Mouse (Mus musculus) NIH3T3 (cell line): ENCODE data around the gene Ogfr.
A peak's percentile ranks its signal among the peaks of the same experiment; 100 is the strongest.

ENCODE experiments used
- DNase-seq: peaks from one replicate; pipeline ENCODE4 v3.0.0-alpha.2; 2012; ENCODE audit warnings: low read depth

The Ogfr gene

DNA sequence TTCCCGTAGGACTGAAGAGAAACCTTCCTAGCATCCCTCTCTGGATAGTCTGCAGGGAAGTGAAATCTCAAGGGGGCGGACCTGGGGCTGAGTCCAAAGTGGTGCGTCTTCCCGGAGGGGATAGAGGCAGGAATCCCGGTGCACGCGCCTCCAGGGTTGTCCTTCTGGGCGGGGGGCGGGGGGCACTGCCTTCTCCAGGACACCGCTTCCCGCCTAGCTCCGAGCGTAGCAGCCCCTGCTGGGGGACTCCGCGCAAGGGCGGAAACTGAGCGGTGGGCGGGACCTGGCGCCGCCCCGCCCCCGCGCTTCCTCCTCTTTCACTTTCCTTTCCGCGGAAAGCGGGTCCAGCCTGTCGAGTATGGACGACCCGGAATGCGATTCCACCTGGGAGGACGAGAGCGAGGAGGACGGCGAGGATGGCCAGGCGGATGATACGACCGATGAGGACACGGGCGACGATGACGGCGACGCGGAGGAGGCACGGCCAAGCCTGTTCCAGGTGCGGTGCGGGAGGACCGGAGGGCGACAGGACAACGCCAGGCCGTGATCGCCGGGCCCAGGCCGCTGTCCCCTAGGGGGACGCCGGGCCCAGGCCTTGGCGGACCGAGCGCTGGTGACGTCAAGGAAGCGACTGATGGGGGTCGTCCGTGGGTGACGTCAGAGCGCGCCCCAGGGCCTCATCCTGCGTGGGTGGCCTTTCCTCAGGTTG, at the start of gene Ogfr:
Ogfr (plus strand) TSS at position 123 of the 709 bp plus-strand sequence.
- peak; percentile 91 for DNase-seq

DNA sequence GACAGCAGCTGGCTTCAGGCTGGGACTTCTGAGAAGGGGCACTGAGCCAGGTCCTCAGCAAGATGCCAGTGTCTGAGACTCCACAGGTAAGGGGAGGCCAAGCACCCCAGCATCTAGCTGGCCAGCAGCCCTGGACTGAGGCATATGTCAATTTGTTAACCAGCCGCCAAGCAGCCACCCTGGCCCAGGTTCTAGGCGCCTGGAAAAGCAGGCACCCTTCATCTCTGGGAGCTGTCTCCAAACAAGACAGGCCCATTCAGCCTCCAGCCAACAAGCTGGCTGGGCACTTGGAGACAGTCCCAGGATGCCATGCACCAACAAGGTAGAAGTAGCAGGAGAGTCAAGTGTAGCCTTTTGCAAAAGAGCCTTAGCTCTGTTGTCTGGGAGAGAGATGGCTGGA, 45.4 kb upstream of the Ogfr start:
- DNase-seq: no peak

DNA sequence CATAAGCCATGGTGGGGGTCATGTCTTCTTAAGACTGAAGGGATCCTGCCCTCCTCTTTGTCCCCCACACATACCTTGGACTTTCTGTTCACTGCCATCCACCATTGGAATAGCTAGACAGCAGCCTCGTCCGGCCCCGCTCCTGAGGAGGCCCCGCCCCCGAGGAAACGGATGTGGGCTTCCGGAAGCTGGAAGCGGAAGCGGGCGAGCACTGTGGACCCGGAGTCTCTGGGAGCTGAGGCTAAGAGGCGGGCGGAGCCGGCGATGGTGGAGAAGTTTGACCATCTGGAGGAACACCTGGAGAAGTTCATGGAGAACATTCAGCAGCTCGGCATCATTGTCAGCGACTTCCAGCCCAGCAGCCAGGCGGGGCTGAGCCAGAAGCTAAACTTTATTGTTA, 44.0 kb upstream of the Ogfr start:
- DNase-seq: no peak

DNA sequence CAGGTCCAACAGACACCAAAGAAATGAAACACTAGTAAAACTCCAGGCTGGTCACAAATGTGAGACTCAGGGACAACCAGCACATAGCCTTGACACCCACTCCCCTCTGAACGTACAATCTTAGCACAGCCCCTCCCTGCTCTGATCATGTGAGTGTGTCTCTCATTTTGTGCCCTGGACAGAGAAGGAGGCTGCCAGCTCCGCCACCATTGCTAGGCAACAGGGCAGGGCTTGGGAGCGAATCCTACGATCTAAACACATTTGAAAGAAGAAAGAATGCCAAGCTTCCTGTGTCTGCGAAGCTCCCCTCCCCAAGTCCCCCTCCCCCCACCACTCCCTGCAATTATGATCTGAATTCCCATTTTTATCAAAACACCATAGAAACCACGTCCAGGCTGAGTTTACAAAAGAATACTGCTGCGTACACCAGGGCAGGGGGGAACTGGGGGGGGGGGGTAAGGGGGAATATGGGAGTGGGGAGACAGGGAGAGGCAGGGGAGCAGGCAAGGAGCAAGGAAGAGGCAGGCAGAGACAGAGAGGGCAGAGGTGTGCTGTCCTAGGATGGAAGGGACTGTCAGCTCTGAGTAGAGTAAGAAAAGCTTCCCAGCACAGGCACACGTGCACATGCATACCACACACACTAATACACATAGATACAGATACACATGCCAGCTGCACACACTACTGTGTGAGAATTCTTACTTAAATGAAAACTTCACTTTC, 41.5 kb upstream of the Ogfr start:
- DNase-seq: no peak

DNA sequence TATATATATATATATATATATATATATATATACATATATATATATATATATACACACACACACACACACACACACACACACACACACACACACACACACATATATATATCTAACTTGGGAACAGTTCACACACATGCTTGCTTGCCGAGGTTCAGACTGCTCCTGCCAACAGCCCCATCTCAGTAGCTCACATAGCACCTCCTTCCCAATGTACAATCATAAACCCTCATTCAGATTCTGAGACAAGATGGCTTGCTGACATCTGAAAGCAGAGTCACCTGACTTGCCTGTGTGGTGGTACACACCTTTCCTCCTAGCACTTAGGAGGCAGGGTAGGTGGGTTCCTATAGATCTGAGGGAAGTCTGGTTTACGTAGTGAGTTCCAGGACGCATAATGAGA, 36.7 kb upstream of the Ogfr start:
- no peak for DNase-seq

DNA sequence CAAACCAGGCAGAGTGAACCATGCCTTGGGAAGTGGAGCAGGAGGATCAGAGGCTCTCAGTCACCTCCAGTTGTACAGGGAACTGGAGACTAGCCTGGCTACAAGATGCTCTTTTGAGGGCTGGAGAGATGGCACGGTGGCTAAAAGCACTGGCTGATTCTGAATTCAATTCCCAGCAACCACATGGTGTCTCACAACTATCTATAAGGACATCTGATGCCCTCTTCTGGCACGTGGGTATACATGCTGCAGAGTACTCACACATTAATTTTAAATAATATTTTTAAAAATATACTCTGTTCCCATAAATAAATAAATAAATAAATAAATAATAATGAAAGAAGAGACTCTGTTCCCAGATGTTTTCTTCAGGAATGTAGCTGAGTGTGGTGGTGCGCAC, 33.8 kb upstream of the Ogfr start:
- DNase-seq: peak; percentile 22

DNA sequence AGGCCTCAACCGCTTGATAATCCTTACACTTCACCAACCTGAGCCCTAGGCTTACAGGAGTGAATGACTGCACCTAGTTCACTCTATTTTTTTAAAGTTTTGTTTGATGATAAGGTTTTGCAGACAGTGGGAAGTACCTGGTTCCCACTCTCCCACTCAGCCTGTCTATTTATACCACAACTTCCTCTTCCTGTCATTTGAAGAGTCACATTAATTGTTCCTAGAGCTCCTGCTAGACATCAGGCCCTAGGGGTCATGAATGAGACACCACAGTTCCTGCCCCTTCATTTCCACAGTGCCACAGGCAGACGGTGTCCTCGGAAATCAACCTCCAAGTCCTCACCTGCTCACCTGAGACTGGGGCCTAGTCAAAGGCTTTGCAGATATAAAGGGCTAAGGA, 32.6 kb upstream of the Ogfr start:
- no peak for DNase-seq

DNA sequence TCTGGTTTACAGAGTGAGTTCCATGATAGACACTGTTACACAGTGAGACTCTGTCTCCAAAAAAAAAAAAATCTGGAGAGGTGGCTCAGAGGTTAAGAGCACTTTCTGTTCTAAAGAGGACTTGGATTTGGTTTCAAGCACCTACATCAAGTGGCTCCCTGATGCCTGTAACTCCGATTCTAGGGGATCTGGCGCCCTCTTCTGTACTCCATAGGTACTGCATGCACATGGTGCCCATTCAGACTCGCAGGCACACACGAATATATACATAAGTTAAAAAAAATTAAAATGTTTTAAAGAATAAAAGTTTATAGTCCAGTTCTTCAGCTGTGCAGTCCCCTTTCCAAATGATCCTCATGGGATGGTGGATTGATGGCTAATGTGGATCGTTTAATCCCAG, 28.8 kb upstream of the Ogfr start:
- DNase-seq: peak; percentile 17

DNA sequence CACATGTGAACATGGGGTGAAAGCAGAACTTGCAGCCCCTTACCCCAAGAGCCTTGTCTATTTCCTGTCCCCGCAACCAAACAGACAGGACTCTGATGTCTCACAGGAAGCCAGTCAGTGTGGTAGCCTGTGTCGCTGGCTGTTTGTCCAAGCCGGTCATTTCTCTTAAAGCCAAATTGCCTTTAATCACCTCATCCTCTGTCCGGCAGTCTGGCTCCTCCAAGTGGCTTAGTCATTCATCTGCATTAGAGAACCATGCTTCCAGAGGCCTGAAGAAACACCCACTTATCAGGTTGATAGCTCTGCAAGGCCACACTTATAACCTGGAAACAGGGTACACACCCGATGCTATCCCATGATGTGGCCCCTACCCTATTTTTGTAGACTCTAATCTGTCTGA, 26.9 kb upstream of the Ogfr start:
- DNase-seq: no peak

DNA sequence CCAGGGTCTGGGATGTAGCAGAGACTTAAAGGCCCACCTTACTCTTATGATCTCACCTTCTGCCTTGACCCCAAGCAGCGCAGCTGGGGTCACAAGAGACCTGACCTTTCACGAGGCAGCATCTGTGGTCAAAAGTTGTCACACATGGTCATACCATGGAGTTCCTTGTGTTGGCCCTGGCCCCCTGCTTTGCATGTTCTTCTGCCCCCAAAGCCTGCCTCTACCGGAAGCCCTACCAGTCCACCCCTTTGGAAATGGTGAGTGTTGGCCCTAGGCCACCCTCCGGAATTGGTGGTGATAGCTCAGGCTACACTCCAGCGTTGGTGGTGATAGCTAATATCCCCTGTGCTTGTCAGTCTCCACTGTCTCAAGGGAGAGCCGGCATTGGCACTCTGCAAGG, 25.7 kb upstream of the Ogfr start:
- no peak for DNase-seq

DNA sequence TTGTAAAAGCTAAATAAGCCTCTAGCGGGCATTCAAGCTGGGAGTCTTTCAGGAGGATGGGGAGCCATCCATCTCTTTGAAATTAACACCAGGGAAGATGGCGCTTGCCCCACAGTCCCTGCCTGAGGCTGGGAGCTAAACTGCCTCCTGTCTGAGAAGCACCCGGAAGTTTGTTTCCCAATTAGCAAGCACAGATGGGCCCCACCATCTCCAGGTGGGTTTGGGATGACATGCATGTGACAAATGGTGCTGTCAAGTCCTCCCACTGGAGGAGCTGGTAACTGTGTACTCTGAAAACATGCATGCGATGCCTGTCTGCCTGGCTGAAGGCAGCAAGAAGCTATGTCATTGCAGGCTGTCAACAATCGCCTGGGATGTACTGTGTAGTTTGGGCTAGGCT, 25.2 kb upstream of the Ogfr start:
- DNase-seq: no peak

DNA sequence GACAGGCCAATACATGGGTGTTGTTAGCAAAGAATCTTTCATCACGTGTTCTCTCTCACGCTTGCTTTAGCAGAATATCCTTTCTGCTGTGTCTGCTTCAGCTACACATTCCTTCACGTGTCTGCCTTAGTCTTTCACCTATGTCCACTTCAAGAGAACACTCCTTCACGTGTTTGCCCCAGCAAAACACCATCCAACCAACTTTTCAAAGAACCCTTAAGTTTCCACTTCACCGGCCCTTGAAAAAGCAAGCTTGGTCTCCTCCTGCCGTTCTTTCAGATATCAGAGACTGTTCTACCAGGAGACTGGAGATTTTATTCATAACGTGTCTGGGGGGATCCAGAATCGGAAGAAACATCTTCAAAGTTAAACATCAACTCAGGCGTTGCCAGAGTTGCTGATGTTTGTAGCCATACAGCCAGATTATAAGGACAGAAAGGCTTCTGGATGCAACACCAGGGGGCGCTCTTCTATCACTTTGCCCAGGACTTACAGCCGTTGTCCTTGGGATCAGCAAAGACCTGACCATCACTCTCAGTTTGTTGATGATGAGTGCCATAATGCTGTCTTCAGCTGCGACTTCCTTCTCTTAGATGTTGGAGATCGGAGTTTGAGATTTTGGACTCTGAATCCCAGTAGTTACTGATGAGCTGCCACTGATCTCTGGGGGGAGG, 22.7 kb upstream of the Ogfr start:
- DNase-seq: peak; percentile 85

DNA sequence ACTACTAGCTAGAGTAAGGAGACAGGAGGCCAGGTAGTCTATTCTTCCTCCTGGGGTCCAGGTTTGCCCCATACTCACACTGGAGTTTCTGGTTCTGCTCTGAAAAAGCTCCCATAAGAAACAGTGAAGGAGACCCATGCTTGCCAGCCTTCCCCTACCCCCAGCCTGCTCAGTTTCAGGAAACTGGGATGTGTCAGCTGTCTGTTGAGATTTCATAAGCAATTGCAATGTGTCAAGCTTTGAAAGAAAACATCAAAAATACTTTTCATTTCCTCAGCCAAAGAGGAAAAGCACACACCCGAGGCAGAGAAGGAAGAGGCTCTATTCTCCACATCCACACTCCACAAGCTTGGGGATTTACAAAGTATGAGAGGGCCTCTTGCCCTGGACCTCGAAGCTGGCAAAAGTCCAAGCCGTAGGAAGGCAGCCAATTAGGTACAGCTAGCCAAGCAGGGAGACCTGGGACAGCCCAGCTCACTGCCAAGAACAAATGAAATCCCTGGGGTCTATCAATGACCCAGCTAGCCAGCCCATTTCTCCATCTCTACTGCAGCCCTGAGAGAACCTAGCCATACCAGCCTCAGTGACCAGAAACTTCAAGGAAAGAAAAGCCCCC, 19.9 kb upstream of the Ogfr start:
- peak; percentile 61 for DNase-seq

DNA sequence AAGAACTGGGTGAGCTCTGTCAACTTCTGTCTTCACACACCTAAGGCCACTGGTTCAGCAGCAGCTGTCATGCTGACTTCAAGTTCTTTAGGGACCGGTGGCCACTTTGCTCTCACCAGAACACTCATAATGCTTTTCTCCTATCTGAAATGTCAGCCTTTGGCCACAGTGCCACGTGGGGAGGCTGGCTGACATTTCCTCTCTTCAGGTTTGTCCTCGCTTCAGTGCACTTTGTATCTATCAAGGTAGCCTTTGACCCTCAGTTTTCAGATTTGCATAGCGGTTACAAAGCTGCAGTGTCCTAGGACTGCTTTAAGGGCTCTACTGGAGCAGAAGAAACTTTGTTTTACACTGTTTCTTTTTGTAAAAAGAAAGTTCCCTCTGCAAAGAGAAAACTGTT, 12.6 kb upstream of the Ogfr start:
- no peak for DNase-seq

DNA sequence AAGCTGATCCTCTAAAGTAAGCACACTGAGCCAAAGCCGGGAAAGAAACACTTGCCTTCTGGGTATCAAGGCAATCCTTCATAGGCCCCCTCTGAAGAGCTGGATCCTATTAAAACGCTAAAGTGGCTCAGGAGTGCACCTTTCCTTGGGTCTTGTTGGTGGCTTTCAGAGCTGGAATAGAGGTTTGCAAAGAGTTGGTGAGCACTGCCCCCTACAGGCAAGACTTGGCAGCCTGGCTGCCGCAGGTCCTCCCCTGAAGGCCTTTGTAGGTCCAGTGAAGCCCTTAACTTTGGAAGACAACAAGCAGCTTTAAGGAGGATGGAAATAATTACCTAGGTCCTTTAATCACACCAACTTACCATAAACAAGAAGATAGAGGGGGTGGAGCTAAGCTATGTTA, 10.4 kb upstream of the Ogfr start:
- peak; percentile 87 for DNase-seq

DNA sequence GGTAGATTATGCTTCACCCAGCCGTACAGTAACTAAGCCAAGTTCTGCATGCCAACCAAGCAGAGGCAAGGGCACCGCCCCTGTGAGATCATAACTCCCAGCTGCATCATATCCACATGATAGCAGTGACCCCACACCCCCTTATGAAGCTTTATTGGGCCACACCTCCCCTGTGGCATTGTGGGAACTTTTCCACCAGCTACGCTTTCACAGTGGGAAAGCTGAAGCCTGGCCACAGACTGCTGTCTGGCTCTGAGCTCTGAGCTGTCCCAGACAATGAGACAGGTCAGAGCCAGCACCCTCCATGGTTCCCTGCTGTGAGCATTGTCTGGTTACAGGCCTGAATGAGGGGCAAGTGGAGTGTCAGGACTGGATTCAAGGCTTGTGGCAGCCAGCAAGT, 8.0 kb upstream of the Ogfr start, which contains the start of gene Mrgbp:
Mrgbp (plus strand) TSS at position 303 of the 400 bp plus-strand sequence.
- peak; percentile 56 for DNase-seq

DNA sequence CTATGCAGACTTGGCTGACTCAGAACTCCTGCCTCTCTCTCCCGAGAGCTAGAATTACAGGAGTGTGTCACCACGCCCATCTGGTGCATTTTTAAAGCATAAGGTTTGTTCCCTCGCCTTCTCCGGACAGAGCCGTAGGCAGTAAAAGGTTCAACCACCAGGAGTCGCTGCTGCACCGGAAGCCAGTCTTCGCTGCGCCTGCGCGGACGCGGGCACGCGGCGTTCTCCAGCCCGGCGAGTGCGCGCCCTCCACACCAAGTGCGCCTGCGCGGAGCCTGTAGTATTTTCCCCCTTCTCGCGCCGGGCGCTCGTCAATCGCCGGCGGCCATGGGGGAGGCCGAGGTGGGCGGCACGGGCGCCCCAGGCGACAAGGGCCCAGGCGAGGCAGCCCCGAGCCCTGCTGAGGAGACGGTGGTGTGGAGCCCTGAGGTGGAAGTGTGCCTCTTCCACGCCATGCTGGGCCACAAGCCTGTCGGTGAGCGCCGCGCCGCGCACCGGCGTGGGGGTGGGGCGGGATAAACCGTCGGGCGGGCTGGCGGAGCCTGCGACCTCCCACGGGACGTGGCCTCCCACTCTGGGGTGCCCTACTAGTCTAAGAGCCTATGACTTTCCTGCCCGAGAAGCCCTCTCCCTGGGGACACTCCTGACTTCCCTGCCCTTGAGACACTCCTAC, 6.4 kb upstream of the Ogfr start:
- DNase-seq: peak; percentile 98

DNA sequence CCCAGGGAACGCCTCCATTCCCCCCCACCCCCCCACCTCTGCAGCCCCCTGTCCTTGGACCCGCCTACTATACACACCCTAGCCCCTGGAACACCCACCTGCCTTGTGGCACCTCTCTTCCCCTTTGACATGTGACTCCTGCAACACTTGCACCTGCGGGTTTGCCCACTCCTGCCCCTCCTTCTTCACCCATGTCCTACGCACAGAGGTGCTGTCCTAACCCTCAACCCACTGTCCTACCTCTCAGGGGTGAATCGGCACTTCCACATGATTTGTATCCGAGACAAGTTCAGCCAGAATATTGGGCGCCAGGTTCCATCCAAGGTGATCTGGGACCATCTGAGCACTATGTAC, 5.9 kb upstream of the Ogfr start:
- DNase-seq: no peak

DNA sequence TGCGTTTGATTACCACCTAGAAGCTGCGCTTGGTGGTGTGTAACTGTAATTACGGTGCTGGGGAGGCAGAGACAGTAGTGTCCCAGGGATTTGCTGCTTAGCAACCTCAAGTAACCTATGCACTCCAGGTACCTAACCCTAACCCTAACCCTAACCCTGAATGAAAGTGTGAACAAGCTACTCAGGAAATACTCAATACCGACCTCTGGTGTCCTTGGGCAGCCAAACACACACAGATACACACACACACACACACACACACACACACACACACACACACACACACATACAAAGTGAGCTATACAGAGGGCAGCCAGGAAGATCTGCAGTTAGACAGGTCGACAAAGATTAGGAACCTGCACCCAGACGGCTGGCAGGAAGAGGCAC, 316 bp upstream of the Ogfr start:
- DNase-seq: no peak

DNA sequence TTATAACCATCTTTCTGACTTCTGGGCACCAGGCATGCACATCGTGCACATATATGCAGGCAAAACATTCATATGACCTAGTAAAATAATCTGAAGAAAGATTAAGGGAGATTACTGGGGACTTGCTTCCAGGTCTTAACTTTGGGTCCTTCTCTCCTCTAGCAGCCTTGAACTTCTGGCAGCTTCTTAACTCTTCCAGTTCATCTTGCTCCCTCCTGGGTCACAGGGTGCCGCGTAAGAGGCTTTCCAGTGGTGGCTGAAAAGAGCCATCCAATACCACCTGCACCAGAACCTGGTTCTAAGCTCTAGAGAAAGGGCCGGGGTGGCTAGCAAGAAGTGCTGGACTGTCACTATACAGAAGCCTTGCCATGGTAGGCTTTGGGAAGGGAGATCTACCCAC, 8.4 kb downstream of the Ogfr start, which contains the start of gene Col9a3:
Col9a3 (plus strand) TSS at position 301 of the 400 bp plus-strand sequence.
- no peak for DNase-seq

DNA sequence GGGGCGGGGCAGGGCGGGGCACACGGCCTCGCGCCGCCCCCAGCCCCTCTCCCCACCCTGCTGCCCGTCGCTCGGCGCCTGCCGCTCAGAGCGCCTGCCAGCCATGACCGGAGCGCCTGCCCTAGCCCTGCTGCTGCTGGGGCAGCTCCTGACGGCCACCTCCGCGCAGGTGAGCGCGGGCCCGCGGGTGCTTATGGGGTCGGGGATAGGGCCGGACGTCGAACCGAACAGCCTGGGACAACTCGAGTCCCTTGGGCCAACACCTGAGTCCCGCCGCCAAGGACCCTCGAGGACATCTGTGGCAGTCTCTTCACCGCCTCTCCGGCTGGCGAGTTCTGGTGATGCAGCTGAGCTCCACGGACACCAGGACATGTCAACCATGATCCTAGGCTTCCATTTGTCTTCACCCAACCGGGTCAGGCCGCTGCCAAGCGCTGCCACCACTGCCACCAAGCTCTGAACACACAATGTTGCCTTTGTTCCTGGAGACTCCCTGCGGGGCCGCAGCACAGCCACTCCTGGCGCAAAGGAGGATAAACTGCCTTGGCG, 9.2 kb downstream of the Ogfr start:
- DNase-seq: no peak

DNA sequence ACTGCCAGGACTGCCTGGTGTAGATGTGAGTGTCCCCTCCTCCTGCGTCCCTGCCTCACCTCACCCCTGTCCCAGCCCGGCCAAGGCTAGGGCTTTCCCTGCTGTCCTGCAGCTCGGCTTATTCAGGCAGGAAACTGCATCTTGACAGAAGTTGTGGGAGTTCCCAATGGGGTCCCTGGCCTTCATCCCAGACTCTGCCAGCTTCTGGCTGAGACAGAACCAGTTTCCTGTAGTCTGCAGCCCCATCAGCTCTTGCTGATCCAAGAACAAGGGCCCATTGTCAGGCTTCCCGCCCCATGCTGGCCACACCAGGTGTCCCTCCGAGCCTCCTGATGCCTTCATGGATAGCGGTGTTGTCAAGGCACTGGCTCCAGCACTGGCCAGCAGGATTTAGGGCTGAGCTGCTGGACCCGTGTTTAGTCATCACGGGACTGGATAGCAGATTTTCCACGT, 11.6 kb downstream of the Ogfr start:
- peak; percentile 80 for DNase-seq
